Mouse (Mus musculus) hindbrain, embryonic 15.5 days (tissue): Measurements from ENCODE around the gene Zfp52. TPM values are rescaled to one million over a fixed set of nuclear protein-coding genes. Genes with fewer than 3 reads are reported as not detected.
A peak's percentile ranks its signal among the peaks of the same experiment; 100 is the strongest.

Experiments
- ATAC-seq: fragments of 200-750 bp; cut with Nextera tagmentation; 2 replicates; pipeline ENCODE4 v1.8.0; 2017; ENCODE audit warnings: low read depth, moderate number of reproducible peaks, moderate TSS enrichment; ENCODE audit not compliant: low FRiP score
- H3K27ac ChIP-seq: fragments of 300-500 bp; sonication (generic); replicated peaks from 2 replicates; pipeline ENCODE4 v1.5.1; 2015; ENCODE audit warnings: mild to moderate bottlenecking, inconsistent platforms
- H3K27me3 ChIP-seq: fragments of 300-500 bp; sonication (generic); 2 replicates; pipeline ENCODE4 v1.6.1; 2015; ENCODE audit warnings: control low read depth, inconsistent platforms
- H3K36me3 ChIP-seq: fragments of 300-500 bp; sonication (generic); 2 replicates; pipeline ENCODE4 v1.6.1; 2015; ENCODE audit warnings: control low read depth, inconsistent platforms
- H3K4me1 ChIP-seq: fragments of 300-500 bp; sonication (generic); replicated peaks from 2 replicates; pipeline ENCODE4 v1.6.1; 2015; ENCODE audit warnings: control low read depth, inconsistent platforms
- H3K4me2 ChIP-seq: fragments of 300-500 bp; sonication (generic); 2 replicates; pipeline ENCODE4 v1.6.1; 2015; ENCODE audit warnings: moderate library complexity, mild to moderate bottlenecking, inconsistent platforms
- H3K4me3 ChIP-seq: fragments of 300-500 bp; sonication (generic); 2 replicates; pipeline ENCODE4 v1.5.1; 2015; ENCODE audit warnings: mild to moderate bottlenecking, inconsistent platforms
- H3K9ac ChIP-seq: fragments of 300-500 bp; sonication (generic); 2 replicates; pipeline ENCODE4 v1.6.1; 2015; ENCODE audit warnings: inconsistent platforms
- H3K9me3 ChIP-seq: fragments of 300-500 bp; sonication (generic); 2 replicates; pipeline ENCODE4 v1.6.1; 2016; ENCODE audit warnings: control low read depth, inconsistent platforms
- WGBS: fragments of 180-500 bp; shearing (Covaris S2); methylation state at CpG from one replicate; pipeline ENCODE4 v1.1.7; 2015; 5-methylcytosine and 5-hydroxymethylcytosine counted together
- polyA plus RNA-seq: library from polyadenylated mRNA; unstranded; fragments of >200 nt; fragmentation: Nextera tagmentation; extraction: Ambion mirVana; gene quantifications from 2 replicates; pipeline ENCODE4 v1.2.1, GENCODE M21; 2015

Zfp52 gene
- polyA plus RNA-seq, 1 experiment from 2014 or later: 2.3 TPM

DNA sequence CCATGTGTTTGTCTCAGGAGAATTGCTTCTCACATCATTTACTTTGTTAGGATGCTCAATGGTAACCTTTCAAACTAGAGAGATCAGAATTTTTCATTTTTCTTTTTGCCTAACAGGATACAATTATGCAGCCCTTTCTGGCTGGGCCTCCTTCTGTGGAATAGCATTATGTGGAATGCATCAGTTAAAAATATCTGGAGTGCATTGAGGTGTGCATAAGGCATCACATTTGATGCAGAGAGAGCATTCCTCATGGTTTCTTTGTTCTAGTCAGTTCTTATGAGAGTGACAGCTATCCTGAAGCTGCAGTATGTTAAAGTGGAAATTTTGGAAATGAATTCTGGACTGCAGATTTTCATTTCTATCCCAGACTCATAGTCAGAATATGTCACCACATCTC lies 9.1 kb upstream of the Zfp52 start:
- no peak overlapping the region for H3K4me2 ChIP-seq
- H3K9ac ChIP-seq: no peak overlapping the region
- peaks cover under 1% of the 10 kb centered on the region for H3K4me1 ChIP-seq
- no peaks in the 10 kb centered on the region for H3K9me3 ChIP-seq
- H3K27ac ChIP-seq: no peak overlapping the region
- H3K27me3 ChIP-seq: no peaks in the 10 kb centered on the region
- ATAC-seq: no peak
- no peaks in the 10 kb centered on the region for H3K36me3 ChIP-seq
- no peak overlapping the region for H3K4me3 ChIP-seq

DNA sequence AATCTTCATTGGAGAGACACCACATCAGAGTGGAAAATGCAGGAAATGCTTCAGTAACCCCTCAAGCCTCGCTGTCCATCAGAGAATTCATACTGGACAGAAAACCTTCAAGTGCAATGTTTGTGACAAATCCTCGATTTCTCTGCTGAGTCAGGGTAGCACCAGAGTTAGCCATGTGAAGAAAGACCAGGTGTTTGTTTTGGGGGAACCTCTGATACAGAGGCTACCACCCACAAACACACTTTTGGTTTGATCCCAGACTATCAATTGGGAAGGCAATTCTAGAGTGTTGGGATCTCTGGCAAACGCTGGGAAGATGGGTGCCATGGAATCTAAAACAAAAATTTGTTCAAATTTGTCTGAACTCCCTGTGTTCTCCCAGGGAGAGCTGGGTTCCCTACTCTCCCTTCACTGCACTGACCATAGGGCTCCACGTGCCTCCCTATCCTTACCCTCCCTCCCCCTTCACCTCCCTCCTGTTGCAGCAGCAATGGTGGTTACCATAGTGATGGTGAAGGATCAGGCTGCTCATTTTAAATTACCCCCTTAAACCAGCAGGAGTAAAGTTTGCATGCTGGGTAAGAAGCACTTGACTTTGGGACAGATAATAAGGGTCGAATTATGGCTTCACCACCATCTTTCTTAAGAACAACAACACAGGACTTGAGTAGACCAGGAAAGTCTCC lies 4.6 kb upstream of the Zfp52 start:
- Histone ChIP-seq H3K4me3 (no peak overlapping the region), H3K9ac (no peak overlapping the region), H3K4me2 (no peak overlapping the region), H3K27ac (no peak overlapping the region), H3K27me3 (no peaks in the 10 kb centered on the region), H3K36me3 (no peaks in the 10 kb centered on the region), H3K4me1 (peaks cover 29% of the 10 kb centered on the region), H3K9me3 (no peaks in the 10 kb centered on the region)
- WGBS: 67% methylated on average over 5 of the region's 5 CpGs
- no peak for ATAC-seq

DNA sequence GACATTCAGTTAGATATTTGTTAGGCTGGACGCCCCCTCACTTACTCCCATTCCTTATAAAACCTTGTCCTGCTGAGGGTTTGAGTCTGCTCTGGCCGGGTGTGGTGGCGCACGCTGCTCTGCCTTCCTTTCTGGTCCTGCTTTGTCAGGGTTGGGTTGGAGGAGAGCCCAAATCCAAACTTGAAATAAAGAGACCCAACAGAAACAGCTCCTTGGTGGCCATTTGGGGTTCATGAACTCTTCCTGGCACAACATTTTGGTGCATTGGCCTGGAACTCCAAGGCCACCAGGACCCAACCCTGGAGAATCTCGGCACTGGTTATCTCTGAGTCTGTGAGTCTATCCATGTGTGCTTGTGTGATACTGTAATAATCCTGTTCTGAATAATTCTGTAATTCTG lies 3.7 kb upstream of the Zfp52 start:
- Histone ChIP-seq H3K9ac (peak overlapping the region; percentile 90), H3K27me3 (no peaks in the 10 kb centered on the region), H3K4me2 (peak overlapping the region; percentile 83), H3K9me3 (no peaks in the 10 kb centered on the region), H3K4me1 (peaks cover 30% of the 10 kb centered on the region), H3K4me3 (peak overlapping the region; percentile 81), H3K27ac (peak overlapping the region; percentile 92), H3K36me3 (no peaks in the 10 kb centered on the region)
- WGBS: 71% methylated on average over 5 of the region's 5 CpGs
- ATAC-seq: no peak; the same call in 1 of the 2 replicates

DNA sequence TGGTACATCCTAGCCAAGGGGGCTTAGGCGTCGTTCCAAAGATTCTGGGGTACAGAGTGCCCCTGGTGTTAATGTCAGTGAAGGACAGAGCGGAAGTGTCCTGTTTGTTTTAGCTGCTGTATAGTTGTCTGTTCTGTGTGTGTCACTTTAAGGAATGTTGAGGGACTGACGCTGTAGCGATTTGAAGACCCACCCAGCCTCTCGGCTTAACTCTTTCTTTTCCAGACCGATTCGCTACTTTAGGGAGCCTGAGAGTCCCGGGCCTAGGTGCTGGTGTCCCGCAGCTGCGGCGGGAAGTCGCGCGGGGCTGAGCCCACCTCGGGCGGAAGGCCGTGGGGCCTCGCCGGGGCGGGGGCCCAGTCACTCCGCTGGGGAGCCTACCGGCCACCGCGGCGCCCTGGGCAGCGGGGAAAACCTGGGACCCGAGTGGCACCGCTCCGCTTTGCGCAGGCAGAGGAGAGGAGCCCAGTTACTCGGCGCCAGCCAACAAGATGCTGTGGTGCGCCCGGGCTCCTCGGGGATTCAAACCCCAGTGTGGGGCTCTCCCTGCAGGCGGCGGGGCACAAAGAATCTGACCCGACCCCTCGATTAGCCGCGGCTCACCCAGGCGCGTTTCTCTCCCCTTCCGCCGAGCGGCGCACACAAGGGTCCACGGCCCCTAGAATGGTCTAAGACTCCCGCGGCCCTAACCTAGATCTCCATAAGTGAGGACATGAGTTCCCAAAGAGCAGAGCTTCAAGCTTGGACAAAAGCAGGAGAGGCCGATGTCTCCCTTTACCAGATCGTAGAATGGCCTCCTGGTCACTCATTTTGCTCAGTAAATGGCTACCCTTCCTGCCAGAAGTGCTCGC lies 3.0 kb upstream of the Zfp52 start:
- Histone ChIP-seq H3K27me3 (no peaks in the 10 kb centered on the region), H3K9ac (peak overlapping the region; percentile 90), H3K36me3 (no peaks in the 10 kb centered on the region), H3K4me3 (peak overlapping the region; percentile 81), H3K4me2 (peak overlapping the region; percentile 83), H3K9me3 (no peaks in the 10 kb centered on the region), H3K27ac (peak overlapping the region; percentile 92), H3K4me1 (peaks cover 30% of the 10 kb centered on the region)
- WGBS: under 1% methylated on average over 54 of the region's 54 CpGs
- ATAC-seq: peak; percentile 90

DNA sequence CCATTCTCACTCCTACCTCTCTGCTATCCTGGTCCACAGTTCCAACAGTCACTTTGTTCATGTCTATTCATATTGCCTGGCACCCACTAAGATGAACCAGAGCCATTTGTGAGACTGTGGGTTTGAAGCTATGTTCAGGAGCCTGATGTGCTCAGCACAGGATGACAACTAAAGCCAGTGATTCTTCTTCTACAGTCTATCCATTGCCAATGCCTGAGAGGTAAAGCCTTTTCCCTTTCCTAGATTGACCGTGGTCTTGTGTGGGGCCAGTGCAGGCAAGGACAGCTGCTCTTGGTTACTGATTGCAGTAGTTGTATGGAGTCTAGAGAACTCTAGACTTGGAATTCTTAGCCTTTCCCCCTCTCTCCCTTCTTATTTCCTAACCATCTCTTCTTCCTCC lies 1.4 kb upstream of the Zfp52 start:
- 94% methylated on average over 1 of the region's 1 CpGs for WGBS

DNA sequence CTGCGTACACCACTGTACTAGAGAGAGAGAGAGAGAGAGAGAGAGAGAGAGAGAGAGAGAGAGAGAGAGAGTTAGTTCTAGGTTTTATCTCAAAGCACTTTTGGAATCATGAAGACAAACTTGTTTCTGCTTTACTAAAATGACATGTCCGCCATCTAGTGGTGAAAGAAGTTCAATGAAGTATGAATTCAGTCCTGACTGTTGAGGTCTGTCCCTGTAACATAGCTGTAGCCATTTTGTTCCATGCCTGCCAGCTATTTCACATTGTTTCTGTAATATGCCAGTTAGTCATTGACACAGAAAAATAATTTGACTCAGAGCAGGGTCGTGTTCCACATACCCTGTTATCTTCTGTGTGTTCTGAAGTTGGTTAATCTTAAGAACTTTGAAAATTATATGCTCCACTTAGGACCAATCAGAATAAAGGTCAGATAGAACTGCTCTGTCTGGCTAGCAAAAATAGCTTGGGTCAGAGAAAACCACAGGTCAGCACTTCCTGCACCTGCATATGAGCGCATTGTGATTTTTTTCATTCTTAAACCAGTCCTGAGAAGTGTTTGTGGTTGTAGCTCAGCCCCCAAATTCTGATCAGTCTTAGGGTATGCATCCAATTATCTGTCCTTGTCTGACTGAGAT lies 761 bp upstream of the Zfp52 start:
- Histone ChIP-seq H3K27me3 (no peaks in the 10 kb centered on the region), H3K9me3 (no peaks in the 10 kb centered on the region), H3K4me2 (peak overlapping the region; percentile 81), H3K9ac (no peak overlapping the region), H3K4me3 (no peak overlapping the region), H3K4me1 (peaks cover 30% of the 10 kb centered on the region), H3K27ac (0 out of 2 replicates have a peak overlapping the region, but pooled peaks have one; percentile 11), H3K36me3 (no peaks in the 10 kb centered on the region)
- peak; percentile 29 for ATAC-seq
- WGBS: 19% methylated on average over 4 of the region's 4 CpGs

More for the DNA sequence above, 1.4 kb upstream of the Zfp52 start:
- Histone ChIP-seq H3K27me3 (no peaks in the 10 kb centered on the region), H3K9ac (no peak overlapping the region), H3K9me3 (no peaks in the 10 kb centered on the region), H3K36me3 (no peaks in the 10 kb centered on the region), H3K27ac (no peak overlapping the region), H3K4me2 (no peak overlapping the region), H3K4me3 (no peak overlapping the region), H3K4me1 (peaks cover 30% of the 10 kb centered on the region)
- ATAC-seq: no peak

DNA sequence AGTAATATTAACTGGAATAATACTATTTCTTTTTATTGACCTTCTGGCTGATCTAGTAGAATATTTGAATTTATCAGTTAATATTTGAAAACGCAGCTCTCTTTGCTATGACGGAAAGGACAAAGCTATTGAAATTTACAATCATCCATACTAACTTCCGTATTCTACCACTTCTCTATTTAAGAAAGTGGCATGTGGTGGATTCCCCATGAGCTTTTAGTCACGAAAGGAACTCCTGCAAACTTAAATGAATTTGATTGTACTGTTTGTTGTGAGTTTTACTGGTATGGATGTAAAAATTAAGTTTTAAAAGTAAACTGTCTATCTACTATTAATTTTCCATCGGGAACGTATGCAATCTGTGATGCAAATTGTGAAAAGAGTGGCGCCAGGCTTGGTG lies 757 bp downstream of the Zfp52 start:
- H3K36me3 ChIP-seq: no peaks in the 10 kb centered on the region
- H3K9ac ChIP-seq: peak overlapping the region; percentile 39
- ATAC-seq: no peak
- no peaks in the 10 kb centered on the region for H3K9me3 ChIP-seq
- H3K4me2 ChIP-seq: peak overlapping the region; percentile 81
- H3K4me1 ChIP-seq: peaks cover 30% of the 10 kb centered on the region
- H3K27ac ChIP-seq: no peak overlapping the region
- H3K4me3 ChIP-seq: peak overlapping the region; percentile 48
- H3K27me3 ChIP-seq: no peaks in the 10 kb centered on the region
- WGBS: 42% methylated on average over 7 of the region's 7 CpGs

DNA sequence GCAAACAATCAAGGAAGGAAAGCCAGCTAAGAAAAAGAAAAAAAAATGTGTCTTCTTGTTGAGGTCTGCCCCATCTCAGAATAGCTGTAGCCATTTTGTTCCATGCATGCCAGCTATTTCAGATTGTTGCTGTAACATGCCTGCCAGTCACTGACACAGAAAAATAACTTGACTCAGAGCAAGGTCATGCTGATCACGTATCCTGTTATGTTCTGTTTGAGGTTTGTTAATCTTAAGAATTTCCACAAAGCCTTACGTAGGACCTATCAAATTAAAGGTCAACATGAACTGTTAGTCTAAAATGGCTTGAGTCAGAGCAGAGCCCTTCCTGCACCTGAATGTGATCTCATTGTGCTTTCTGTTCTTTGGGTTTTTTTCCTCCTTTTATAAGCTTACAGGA lies 1.3 kb downstream of the Zfp52 start:
- WGBS: 78% methylated on average over 2 of the region's 2 CpGs

DNA sequence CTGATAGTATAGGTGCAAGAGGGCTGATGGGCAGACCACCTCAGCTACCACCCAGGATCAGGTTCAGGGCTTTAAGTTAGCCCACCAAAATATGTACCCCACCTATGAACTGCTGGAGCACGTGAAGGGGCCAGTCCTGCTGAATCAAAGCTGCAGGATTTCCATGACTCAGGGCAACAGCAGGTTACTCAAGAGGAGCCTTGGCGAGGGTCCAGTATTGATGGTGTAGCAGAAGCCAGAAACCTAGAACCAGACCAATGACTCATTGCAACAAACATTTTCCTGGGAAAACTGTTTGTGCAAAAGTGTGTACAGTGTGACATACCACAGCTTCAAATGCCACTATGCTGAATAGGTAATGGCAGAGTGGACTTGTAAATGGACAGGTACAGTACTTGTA lies 22.5 kb downstream of the Zfp52 start:
- no peak overlapping the region for H3K4me3 ChIP-seq
- WGBS: 88% methylated on average over 2 of the region's 2 CpGs
- no peak overlapping the region for H3K27ac ChIP-seq
- H3K9ac ChIP-seq: no peak overlapping the region
- no peaks in the 10 kb centered on the region for H3K9me3 ChIP-seq
- no peaks in the 10 kb centered on the region for H3K4me1 ChIP-seq
- H3K36me3 ChIP-seq: peaks cover 12% of the 10 kb centered on the region
- H3K27me3 ChIP-seq: no peaks in the 10 kb centered on the region
- H3K4me2 ChIP-seq: no peak overlapping the region
- ATAC-seq: no peak

More for the DNA sequence above, 1.3 kb downstream of the Zfp52 start:
- Histone ChIP-seq H3K9me3 (no peaks in the 10 kb centered on the region), H3K4me1 (peaks cover 26% of the 10 kb centered on the region), H3K4me2 (no peak overlapping the region), H3K36me3 (no peaks in the 10 kb centered on the region), H3K4me3 (no peak overlapping the region), H3K27ac (no peak overlapping the region), H3K27me3 (no peaks in the 10 kb centered on the region), H3K9ac (no peak overlapping the region)
- no peak for ATAC-seq

DNA sequence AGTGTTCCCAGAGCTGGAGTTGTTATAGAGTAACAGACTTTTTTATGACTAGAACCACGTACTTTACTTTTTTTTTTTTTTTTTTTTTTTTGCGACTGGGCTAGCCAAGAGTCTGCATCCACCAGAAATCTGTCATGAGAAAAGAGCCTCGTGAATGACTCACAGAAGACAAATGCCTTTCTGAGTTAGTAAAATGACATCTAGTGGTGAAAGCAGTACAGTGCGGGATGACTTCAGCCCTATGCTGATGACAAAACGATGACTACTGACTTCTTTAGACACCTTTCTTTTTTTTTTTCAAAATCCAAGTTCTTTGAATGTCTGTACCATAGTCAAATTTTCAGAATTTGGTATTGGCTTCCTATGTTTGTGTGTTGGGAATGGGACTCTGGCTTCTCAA lies 30.9 kb downstream of the Zfp52 start:
- peak overlapping the region; percentile 87 for H3K27ac ChIP-seq
- peak overlapping the region; percentile 92 for H3K4me3 ChIP-seq
- peaks cover 21% of the 10 kb centered on the region for H3K4me1 ChIP-seq
- H3K27me3 ChIP-seq: no peaks in the 10 kb centered on the region
- no peaks in the 10 kb centered on the region; the same call in 1 of the 2 replicates for H3K36me3 ChIP-seq
- peak; percentile 67 for ATAC-seq
- peak overlapping the region; percentile 59 for H3K4me2 ChIP-seq
- no peaks in the 10 kb centered on the region for H3K9me3 ChIP-seq
- H3K9ac ChIP-seq: peak overlapping the region; percentile 75
- 7% methylated on average over 5 of the region's 5 CpGs for WGBS

DNA sequence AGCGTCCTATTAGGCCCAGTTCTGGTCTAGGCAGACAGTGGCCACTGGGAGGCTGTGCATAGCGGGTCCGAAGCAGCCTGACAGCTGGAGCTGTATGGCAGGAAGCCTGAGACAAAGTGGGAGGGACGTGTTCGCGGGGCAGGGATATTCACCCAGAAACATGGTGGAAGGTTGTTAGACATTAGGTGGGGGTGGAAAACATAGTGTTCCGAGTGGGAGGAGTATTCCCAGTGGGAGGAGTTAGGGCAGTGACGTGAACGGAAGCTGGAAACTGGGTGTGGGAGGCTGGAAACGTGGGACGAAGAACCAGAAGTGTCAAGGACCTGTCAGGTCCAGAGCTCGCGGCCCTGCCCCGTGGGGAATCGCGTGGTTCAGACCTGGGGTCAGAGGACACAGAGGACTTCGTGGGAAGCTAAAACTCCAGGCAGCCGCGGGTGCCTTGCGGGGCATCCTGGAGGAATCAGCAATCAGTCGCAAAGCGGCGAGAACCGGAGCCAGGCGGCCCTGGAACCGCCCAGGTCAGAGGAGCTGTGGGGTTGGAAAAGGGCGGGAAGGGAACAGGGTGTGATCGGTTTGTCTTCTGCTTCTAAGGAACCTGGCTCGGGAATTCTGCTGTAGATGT lies 31.5 kb downstream of the Zfp52 start, which contains the start of gene Zfp948:
Zfp948 (plus strand) TSS at position 281 of the 622 bp plus-strand sequence.
- no peaks in the 10 kb centered on the region for H3K27me3 ChIP-seq
- peak; percentile 96 for ATAC-seq
- peaks cover under 1% of the 10 kb centered on the region; the same call in 1 of the 2 replicates for H3K36me3 ChIP-seq
- H3K9me3 ChIP-seq: no peaks in the 10 kb centered on the region
- H3K4me1 ChIP-seq: peaks cover 21% of the 10 kb centered on the region
- peak within 1 kb of the TSS; percentile 92 for H3K4me3 ChIP-seq
- under 1% methylated on average over 29 of the region's 29 CpGs for WGBS
- peak within 1 kb of the TSS; percentile 59 for H3K4me2 ChIP-seq
- peak within 1 kb of the TSS; percentile 87 for H3K27ac ChIP-seq
- H3K9ac ChIP-seq: peak within 1 kb of the TSS; percentile 75
